Mouse (Mus musculus): ENCODE data around the gene Dtx4. TPM values are rescaled to one million over a fixed set of nuclear protein-coding genes. Genes with fewer than 3 reads are reported as not detected.

The Dtx4 gene
- polyA plus RNA-seq, 1 experiment, result 10.4 TPM

- TF ChIP-seq CTCF (IDR thresholded peaks at IDR 0.05; ENCODE audit: borderline replicate concordance, insufficient read depth, low read length) (no peak), POLR2A (IDR thresholded peaks at IDR 0.05; ENCODE audit: low read depth, low read length) (no peak)
- peaks cover 5% of the 10 kb centered on the region; the same call in 1 of the 2 replicates for H3K4me1 ChIP-seq (ENCODE audit: control insufficient read depth, insufficient read depth, low read length)
- no peak overlapping the region for H3K27ac ChIP-seq (ENCODE audit: insufficient read depth, low read length)
- H3K4me3 ChIP-seq (ENCODE audit: insufficient read depth, low read length), result no peak overlapping the region
Observed at GRCm38 (mm10) chr19:12496241-12496640, 5.0 kb downstream of the Dtx4 start.

DNA sequence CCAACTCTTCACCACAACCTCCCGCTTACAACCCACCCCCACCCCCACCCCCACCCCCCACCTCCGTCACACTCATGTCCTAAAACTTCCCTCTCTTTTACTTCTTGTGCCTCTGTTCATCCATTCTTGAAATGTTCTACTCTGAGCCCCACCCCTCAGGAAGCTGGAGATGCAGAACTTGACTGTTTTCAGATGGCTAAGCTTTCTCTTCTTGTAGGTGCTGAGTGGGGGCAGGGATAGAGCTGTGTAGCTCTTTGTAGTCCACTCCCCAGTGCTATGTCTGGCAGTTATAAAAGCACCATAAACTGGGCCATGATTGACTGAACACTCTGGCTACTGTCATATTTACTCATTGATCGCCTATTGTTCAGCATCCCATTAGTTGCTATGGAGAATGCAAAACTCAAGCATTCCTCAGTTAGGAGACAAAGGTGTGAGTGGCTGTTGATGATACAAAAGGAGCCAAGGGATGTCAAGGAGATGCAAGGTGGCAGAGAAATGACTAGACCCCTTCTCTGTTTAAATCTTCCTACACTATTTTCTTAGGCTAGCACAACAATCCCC lies 6.2 kb downstream of the Dtx4 start:
- H3K4me3 ChIP-seq (ENCODE audit: insufficient read depth, low read length), result no peak overlapping the region
- peaks cover 5% of the 10 kb centered on the region; the same call in 1 of the 2 replicates for H3K4me1 ChIP-seq (ENCODE audit: control insufficient read depth, insufficient read depth, low read length)
- TF ChIP-seq POLR2A (IDR thresholded peaks at IDR 0.05; ENCODE audit: low read depth, low read length), result no peak
- no peak overlapping the region for H3K27ac ChIP-seq (ENCODE audit: insufficient read depth, low read length)

- no peak overlapping the region for H3K4me3 ChIP-seq (ENCODE audit: insufficient read depth, low read length)
- no peak for TF ChIP-seq POLR2A (IDR thresholded peaks at IDR 0.05; ENCODE audit: low read depth, low read length)
- TF ChIP-seq CTCF (IDR thresholded peaks at IDR 0.05; ENCODE audit: borderline replicate concordance, insufficient read depth, low read length), result no peak
- no peak overlapping the region for H3K27ac ChIP-seq (ENCODE audit: insufficient read depth, low read length)
- no peaks in the 10 kb centered on the region for H3K4me1 ChIP-seq (ENCODE audit: control insufficient read depth, insufficient read depth, low read length)
Observed at GRCm38 (mm10) chr19:12494187-12494458, 7.1 kb downstream of the Dtx4 start.

DNA sequence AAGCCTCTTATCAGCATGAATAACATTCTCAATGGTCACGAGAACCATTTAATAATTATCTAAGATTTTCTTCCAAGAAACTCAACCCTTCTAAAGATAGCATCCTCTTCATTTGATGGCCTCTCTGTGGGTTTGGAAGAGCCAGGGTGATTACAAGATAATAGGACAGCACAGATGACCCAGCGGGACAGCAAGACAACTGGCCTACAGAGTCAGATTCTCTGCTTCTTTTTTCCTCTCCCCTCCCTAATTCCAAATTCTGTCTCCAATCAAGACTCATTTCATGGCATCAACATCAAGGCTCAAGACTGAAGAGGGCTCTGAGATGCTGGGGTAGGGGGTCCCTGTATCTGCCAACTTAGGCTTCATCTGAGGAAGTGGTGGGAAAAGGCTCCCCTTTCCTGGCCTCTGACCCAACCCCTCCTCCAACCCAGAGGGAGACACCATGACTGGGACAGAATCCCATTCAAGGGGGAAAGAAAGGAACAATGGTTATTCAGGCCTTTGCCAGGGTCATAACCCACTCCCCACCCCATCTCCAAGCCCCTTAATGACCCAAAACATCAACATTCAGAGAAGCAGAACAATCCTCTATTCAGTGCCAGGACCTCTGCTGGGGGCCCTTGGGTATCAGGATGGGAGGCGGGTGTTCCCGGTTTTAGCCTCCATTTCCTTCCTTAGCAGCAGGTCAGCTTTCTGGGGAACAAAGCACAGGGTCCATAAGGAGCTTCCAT lies 7.6 kb downstream of the Dtx4 start:
- Histone ChIP-seq H3K4me1 (ENCODE audit: control insufficient read depth, insufficient read depth, low read length) (no peaks in the 10 kb centered on the region), H3K27ac (ENCODE audit: insufficient read depth, low read length) (no peak overlapping the region), H3K4me3 (ENCODE audit: insufficient read depth, low read length) (no peak overlapping the region)
- TF ChIP-seq POLR2A (IDR thresholded peaks at IDR 0.05; ENCODE audit: low read depth, low read length) (no peak), CTCF (IDR thresholded peaks at IDR 0.05; ENCODE audit: borderline replicate concordance, insufficient read depth, low read length) (no peak)

- no peak for TF ChIP-seq POLR2A (IDR thresholded peaks at IDR 0.05; ENCODE audit: low read depth, low read length)
- TF ChIP-seq CTCF (IDR thresholded peaks at IDR 0.05; ENCODE audit: borderline replicate concordance, insufficient read depth, low read length), result no peak
- peaks cover 8% of the 10 kb centered on the region; the same call in 1 of the 2 replicates for H3K4me1 ChIP-seq (ENCODE audit: control insufficient read depth, insufficient read depth, low read length)
- no peak overlapping the region for H3K4me3 ChIP-seq (ENCODE audit: insufficient read depth, low read length)
- H3K27ac ChIP-seq (ENCODE audit: insufficient read depth, low read length), result no peak overlapping the region
Observed at GRCm38 (mm10) chr19:12491636-12492035, 9.6 kb downstream of the Dtx4 start.

- H3K4me1 ChIP-seq (ENCODE audit: control insufficient read depth, insufficient read depth, low read length), result peaks cover 8% of the 10 kb centered on the region; the same call in 1 of the 2 replicates
- H3K4me3 ChIP-seq (ENCODE audit: insufficient read depth, low read length), result no peak overlapping the region
- H3K27ac ChIP-seq (ENCODE audit: insufficient read depth, low read length), result no peak overlapping the region
- no peak for TF ChIP-seq CTCF (IDR thresholded peaks at IDR 0.05; ENCODE audit: borderline replicate concordance, insufficient read depth, low read length)
- TF ChIP-seq POLR2A (IDR thresholded peaks at IDR 0.05; ENCODE audit: low read depth, low read length), result no peak
Observed at GRCm38 (mm10) chr19:12489675-12490570, 11.3 kb downstream of the Dtx4 start.

- H3K4me1 ChIP-seq (ENCODE audit: control insufficient read depth, insufficient read depth, low read length), result peaks cover 8% of the 10 kb centered on the region; the same call in 1 of the 2 replicates
- H3K27ac ChIP-seq (ENCODE audit: insufficient read depth, low read length), result no peak overlapping the region
- TF ChIP-seq POLR2A (IDR thresholded peaks at IDR 0.05; ENCODE audit: low read depth, low read length) (no peak), CTCF (IDR thresholded peaks at IDR 0.05; ENCODE audit: borderline replicate concordance, insufficient read depth, low read length) (no peak)
- H3K4me3 ChIP-seq (ENCODE audit: insufficient read depth, low read length), result no peak overlapping the region
Observed at GRCm38 (mm10) chr19:12488969-12489674, 12.1 kb downstream of the Dtx4 start.

- Histone ChIP-seq H3K27ac (ENCODE audit: insufficient read depth, low read length) (no peak overlapping the region), H3K4me1 (ENCODE audit: control insufficient read depth, insufficient read depth, low read length) (peaks cover 8% of the 10 kb centered on the region; the same call in 1 of the 2 replicates), H3K4me3 (ENCODE audit: insufficient read depth, low read length) (no peak overlapping the region)
- TF ChIP-seq CTCF (IDR thresholded peaks at IDR 0.05; ENCODE audit: borderline replicate concordance, insufficient read depth, low read length), result peak; percentile 33; the same call in 1 of the 2 replicates
- no peak for TF ChIP-seq POLR2A (IDR thresholded peaks at IDR 0.05; ENCODE audit: low read depth, low read length)
Observed at GRCm38 (mm10) chr19:12488205-12488966, 12.9 kb downstream of the Dtx4 start.

Measured in embryonic fibroblast, embryonic 13.5 days (primary cell).